Mouse (Mus musculus) embryonic fibroblast, embryonic 13.5 days (primary cell): ENCODE results near the gene Ero1lb. TPM values are rescaled to one million over a fixed set of nuclear protein-coding genes. Genes with fewer than 3 reads are reported as not detected.
A peak's percentile ranks its signal among the peaks of the same experiment; 100 is the strongest.
"Not testable (repeated sequence)": the region's sequence is repeated elsewhere in the genome, so short reads cannot be mapped to it uniquely, and the experiment has no call there.

Source experiments
- H3K27ac ChIP-seq: 2 replicates; pipeline ENCODE4 v1.5.1; 2012; ENCODE audit warnings: low read length, control low read depth, inconsistent platforms; ENCODE audit not compliant: insufficient read depth
- H3K4me1 ChIP-seq: 2 replicates; pipeline ENCODE4 v1.6.1; 2011; ENCODE audit warnings: low read length; ENCODE audit not compliant: control insufficient read depth, insufficient read depth
- H3K4me3 ChIP-seq: 2 replicates; pipeline ENCODE4 v1.5.1; 2011; ENCODE audit warnings: mild to moderate bottlenecking, control low read depth, low read length; ENCODE audit not compliant: insufficient read depth
- POLR2A ChIP-seq: IDR thresholded peaks from 2 replicates; pipeline ENCODE4 v1.6.1; 2011; ENCODE audit warnings: low read depth, mild to moderate bottlenecking, control low read depth, low read length, moderate library complexity
- polyA plus RNA-seq: library from polyadenylated mRNA; stranded (reverse); fragments of >200 nt; gene quantifications from 2 replicates; pipeline ENCODE4 v1.2.4, GENCODE M21; 2011; ENCODE audit warnings: low read depth; ENCODE audit not compliant: missing spikeins, insufficient read length

Ero1lb gene
- polyA plus RNA-seq, 1 experiment, result 2.1 TPM

GRCm38 (mm10) chr13:12630252-12630651, 64.6 kb downstream of the Ero1lb start:
- H3K4me1 ChIP-seq, H3K27ac ChIP-seq: not testable (repeated sequence)

DNA sequence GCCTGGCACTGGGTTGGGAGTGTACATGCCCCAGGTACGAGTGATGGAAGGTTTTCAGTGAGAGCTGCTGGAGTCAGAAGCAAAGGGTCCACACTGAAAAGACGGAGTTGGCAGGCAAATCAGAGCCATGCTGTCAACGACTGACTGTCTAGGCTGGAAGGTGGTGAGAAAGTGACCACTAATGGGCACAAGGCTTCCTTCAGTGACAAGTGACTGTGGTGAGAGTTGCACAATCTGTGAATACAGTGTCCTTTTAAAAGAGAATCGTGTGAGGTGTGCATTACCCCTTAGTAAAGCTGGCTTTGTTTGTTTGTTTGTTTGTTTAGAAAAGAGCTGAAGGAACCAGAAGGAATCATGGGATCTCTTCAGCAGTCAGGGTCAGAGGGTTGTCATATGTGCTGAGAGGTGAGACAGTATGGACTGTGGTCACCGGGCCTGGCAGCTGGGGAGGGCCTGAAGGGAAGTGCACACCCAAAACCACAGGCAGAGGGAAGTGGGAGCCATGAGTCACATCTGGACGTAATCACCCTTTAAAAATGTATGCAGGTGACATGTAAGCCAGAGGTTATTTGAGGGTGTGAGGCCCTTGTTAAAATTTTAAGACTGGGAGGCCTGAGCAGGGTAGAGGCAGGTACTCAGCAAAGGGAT, 69.4 kb downstream of the Ero1lb start:
- not testable (repeated sequence) for H3K27ac ChIP-seq, H3K4me1 ChIP-seq, H3K4me3 ChIP-seq

More at GRCm38 (mm10) chr13:12630252-12630651, 64.6 kb downstream of the Ero1lb start:
- H3K4me3 ChIP-seq, result not testable (repeated sequence)

GRCm38 (mm10) chr13:12642795-12643194, 77.1 kb downstream of the Ero1lb start:
- not testable (repeated sequence) for H3K4me3 ChIP-seq, H3K4me1 ChIP-seq, H3K27ac ChIP-seq

DNA sequence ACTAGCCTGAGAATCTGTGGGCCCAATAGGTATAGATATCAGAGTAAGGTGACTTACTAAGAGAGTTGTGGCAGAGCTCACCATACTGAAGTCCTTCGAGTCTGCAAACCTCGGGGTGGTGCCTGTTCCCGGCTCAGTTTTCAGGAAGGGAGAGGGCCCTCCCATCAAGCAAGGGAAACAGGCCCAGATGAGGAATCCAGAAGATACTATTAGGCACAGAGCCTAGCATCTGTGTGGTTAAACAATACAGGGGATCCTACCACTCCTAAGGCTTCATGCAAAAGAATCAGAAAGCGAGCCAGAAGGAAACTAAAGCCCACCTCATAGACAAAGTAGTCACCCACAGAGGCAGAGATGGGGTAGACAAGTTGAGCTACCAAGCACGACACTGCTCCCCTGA, 81.0 kb downstream of the Ero1lb start:
- not testable (repeated sequence) for H3K27ac ChIP-seq, H3K4me3 ChIP-seq, H3K4me1 ChIP-seq

GRCm38 (mm10) chr13:12650020-12650876, 84.6 kb downstream of the Ero1lb start:
- peak overlapping the region; percentile 52 for H3K4me3 ChIP-seq
- not testable (repeated sequence) for H3K27ac ChIP-seq, H3K4me1 ChIP-seq
- peak; percentile 39; the same call in 1 of the 2 replicates for TF ChIP-seq POLR2A

DNA sequence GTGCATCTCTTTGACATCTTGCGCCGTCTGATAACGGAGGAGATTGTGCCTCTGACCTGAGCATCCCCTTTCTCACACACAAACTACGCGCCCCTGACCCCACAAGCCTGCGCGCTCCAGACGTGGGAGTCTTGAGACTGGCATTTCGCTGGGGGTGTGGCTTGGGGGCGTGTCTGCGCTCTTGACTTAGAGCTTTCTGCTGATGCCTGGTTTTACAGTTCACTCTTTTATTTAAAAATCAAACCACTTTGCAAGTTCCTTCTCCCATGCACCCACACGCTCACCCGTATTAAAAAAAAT, 85.2 kb downstream of the Ero1lb start:
- peak overlapping the region; percentile 49 for H3K4me3 ChIP-seq
- not testable (repeated sequence) for H3K4me1 ChIP-seq, H3K27ac ChIP-seq

Other genes with a start within 250 kb of the Ero1lb start
- gene Actn2, start 225.1 kb upstream of the Ero1lb start, polyA plus RNA-seq, result not detected in 2 replicates
- gene Heatr1, start 170.8 kb upstream of the Ero1lb start, polyA plus RNA-seq, result 29.1 and 34.0 TPM in 2 replicates
- 56.6 and 72.2 TPM in 2 replicates for gene Lgals8, start 100.9 kb upstream of the Ero1lb start, polyA plus RNA-seq
- gene Edaradd, start 45.4 kb upstream of the Ero1lb start, polyA plus RNA-seq, result 0.10 TPM in 1 of 2 replicates, not detected in the other
- 2.1 TPM in 1 of 2 replicates, not detected in the other for gene Prl2c3, start 234.2 kb downstream of the Ero1lb start, polyA plus RNA-seq